In the genomic region with DNA sequence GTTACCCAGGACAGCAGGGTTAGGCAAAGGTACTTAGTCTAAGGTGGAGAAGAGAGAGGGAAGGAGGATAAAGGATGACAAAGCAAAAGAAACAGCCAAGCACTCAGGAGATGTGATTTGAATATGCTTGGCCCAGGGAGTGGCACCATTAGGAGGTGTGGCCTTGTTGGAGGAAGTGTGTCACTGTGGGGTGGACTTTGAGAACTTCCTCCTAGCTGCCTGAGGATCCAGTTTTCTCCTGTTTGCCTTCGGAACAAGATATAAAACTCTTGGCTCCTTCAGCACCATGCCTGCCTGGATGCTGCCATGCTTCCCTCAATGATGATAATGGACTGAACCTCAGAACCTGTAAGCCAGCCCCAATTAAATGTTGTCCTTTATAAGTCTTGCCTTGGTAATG, we compare ENCODE assay signal across 2 mouse cellular contexts. TPM values are rescaled to one million over a fixed set of nuclear protein-coding genes. Genes with fewer than 3 reads are reported as not detected.
"Had no signal": no experiment of that assay in that cellular context is flagged by ENCODE, and none has a peak within 500 bp of the region (broad histone marks: within the 10 kb centered on the region; RNA-seq: fewer than 3 reads in every experiment).

No protein-coding gene starts in this region.

RNA-seq across cellular contexts. Expression of a gene that starts 10.9 kb away (rescaled TPM):
- total RNA-seq: granulocyte monocyte progenitor cell, adult 5-6 weeks had no signal
- polyA plus RNA-seq: inflammation-experienced regulatory T-cells, adult 6 months had no signal
